Mouse (Mus musculus) embryonic facial prominence, embryonic 11.5 days (tissue): ENCODE results near the gene Frat1. TPM values are rescaled to one million over a fixed set of nuclear protein-coding genes. Genes with fewer than 3 reads are reported as not detected.

Experiments used
- ATAC-seq: fragments of 200-750 bp; cut with Nextera tagmentation; replicated peaks from 2 replicates; pipeline ENCODE4 v1.8.0; 2017; ENCODE audit warnings: low read depth; ENCODE audit not compliant: insufficient number of reproducible peaks, low FRiP score, low TSS enrichment
- DNase-seq: peaks from one replicate; pipeline ENCODE4 v3.0.0-alpha.2; 2015; ENCODE audit warnings: low spot score
- H3K27ac ChIP-seq: fragments of 300-500 bp; sonication (generic); replicated peaks from 2 replicates; pipeline ENCODE4 v1.5.1; 2014; ENCODE audit warnings: mild to moderate bottlenecking, low read depth, low read length, control low read depth
- H3K27me3 ChIP-seq: fragments of 300-500 bp; sonication (generic); 2 replicates; pipeline ENCODE4 v1.6.1; 2014; ENCODE audit warnings: mild to moderate bottlenecking, low read length, moderate library complexity, mixed read lengths; ENCODE audit not compliant: control insufficient read depth, insufficient read depth
- H3K36me3 ChIP-seq: fragments of 300-500 bp; sonication (generic); replicated peaks from 2 replicates; pipeline ENCODE4 v1.6.1; 2014; ENCODE audit warnings: low read depth, mild to moderate bottlenecking, low read length, moderate library complexity, mixed read lengths; ENCODE audit not compliant: control insufficient read depth, insufficient read depth
- H3K4me1 ChIP-seq: fragments of 300-500 bp; sonication (generic); 2 replicates; pipeline ENCODE4 v1.6.1; 2014; ENCODE audit warnings: low read length, mixed read lengths; ENCODE audit not compliant: control insufficient read depth, insufficient read depth
- H3K4me2 ChIP-seq: fragments of 300-500 bp; sonication (generic); 2 replicates; pipeline ENCODE4 v1.6.1; 2014; ENCODE audit warnings: low read depth, mild to moderate bottlenecking, control low read depth, low read length, moderate library complexity
- H3K4me3 ChIP-seq: fragments of 300-500 bp; sonication (generic); 2 replicates; pipeline ENCODE4 v1.5.1; 2014; ENCODE audit warnings: low read depth, low read length, control low read depth
- H3K9ac ChIP-seq: fragments of 300-500 bp; sonication (generic); replicated peaks from 2 replicates; pipeline ENCODE4 v1.6.1; 2014; ENCODE audit warnings: mild to moderate bottlenecking, control low read depth, low read length
- H3K9me3 ChIP-seq: fragments of 300-500 bp; sonication (generic); replicated peaks from 2 replicates; pipeline ENCODE4 v1.6.1; 2016; ENCODE audit warnings: mild to moderate bottlenecking, low read length, inconsistent platforms, mixed read lengths; ENCODE audit not compliant: control insufficient read depth
- WGBS: fragments of 180-500 bp; shearing (Covaris S2); extraction: QIAGEN DNeasy Blood & Tissue Kit; methylation state at CpG from one replicate; pipeline ENCODE4 v1.1.7; 2014; 5-methylcytosine and 5-hydroxymethylcytosine counted together
- polyA plus RNA-seq: library from polyadenylated mRNA; unstranded; fragments of >200 nt; fragmentation: Nextera tagmentation; extraction: Ambion mirVana; gene quantifications from 2 replicates; pipeline ENCODE4 v1.2.1, GENCODE M21; 2014

The Frat1 gene
- polyA plus RNA-seq, 1 experiment from 2014 or later: 7.9 TPM

DNA sequence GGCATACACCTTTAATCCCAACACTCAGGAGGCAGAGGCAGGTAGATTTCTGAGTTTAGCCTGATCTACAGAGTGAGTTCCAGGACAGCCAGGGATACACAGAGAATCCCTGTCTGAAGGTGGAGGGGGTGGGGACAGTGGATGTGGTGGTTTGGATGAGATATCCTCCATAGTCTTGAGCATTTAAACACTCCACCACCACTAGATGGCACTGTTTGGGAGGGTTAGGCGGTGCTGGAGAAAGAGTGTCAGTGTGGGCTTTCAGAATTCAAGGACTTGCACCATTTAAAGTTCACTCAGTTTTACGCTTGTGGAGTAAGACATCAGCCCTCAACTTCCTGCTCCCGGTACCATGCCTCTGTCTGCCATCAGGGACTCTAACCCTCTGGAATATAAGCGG, 23.9 kb upstream of the Frat1 start:
- no peaks in the 10 kb centered on the region for H3K27me3 ChIP-seq
- no peaks in the 10 kb centered on the region for H3K36me3 ChIP-seq
- H3K4me1 ChIP-seq: no peaks in the 10 kb centered on the region
- H3K27ac ChIP-seq: no peak overlapping the region
- ATAC-seq: no peak
- H3K4me2 ChIP-seq: no peak overlapping the region
- no peak for DNase-seq
- no peaks in the 10 kb centered on the region for H3K9me3 ChIP-seq
- no peak overlapping the region for H3K4me3 ChIP-seq
- H3K9ac ChIP-seq: no peak overlapping the region
- 93% methylated on average over 4 of the region's 4 CpGs for WGBS

DNA sequence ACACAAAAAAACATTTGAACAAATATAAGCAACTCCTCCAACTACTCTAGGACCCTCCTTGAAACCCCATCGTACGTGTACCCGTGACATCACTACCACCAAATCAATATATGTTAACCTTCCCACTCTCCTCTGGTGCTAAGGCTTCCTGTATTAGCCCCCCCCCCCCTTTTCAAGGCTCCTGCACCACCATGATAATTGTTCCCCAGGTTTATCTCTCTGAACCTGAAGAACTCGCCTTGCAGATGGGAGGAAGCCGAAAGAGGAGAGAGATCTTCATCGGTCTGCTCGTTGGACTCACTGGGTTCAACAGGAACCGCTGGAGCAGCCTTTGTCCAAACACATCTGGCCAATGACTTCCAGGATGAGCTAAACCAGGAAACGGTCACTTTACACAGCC, 22.3 kb upstream of the Frat1 start:
- Histone ChIP-seq H3K9me3 (no peaks in the 10 kb centered on the region), H3K9ac (no peak overlapping the region), H3K27ac (no peak overlapping the region), H3K36me3 (no peaks in the 10 kb centered on the region), H3K4me3 (no peak overlapping the region), H3K27me3 (no peaks in the 10 kb centered on the region), H3K4me2 (no peak overlapping the region), H3K4me1 (no peaks in the 10 kb centered on the region)
- no peak for DNase-seq
- 88% methylated on average over 9 of the region's 9 CpGs for WGBS
- no peak for ATAC-seq

DNA sequence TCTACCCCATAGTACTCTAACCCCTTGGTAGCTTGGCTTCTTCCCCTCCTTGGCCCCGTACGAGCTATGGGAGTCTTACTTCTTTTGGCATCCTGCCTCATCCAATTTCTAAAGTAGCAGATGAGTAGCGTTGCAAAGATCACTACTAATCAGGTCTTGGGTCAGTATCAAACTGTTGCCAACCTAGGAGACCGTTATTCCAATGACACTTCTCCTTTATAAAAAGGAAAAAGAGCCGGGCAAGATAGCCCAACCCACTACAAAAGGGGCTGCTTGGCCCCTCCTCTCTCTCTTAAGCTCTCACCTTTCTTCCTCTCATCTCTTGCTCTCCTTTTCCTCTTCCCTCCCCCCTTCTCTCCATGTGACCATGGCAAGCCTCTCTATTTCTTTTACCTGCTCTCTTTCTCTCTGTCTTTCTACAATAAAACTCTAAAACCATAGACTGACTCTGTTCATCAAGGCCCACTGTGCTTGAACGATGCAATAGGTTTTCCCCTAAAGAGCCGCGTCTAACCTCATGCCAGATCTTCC, 21.6 kb upstream of the Frat1 start:
- Histone ChIP-seq H3K36me3 (no peaks in the 10 kb centered on the region), H3K9ac (no peak overlapping the region), H3K4me3 (no peak overlapping the region), H3K4me1 (no peaks in the 10 kb centered on the region), H3K4me2 (no peak overlapping the region), H3K9me3 (no peaks in the 10 kb centered on the region), H3K27me3 (no peaks in the 10 kb centered on the region), H3K27ac (no peak overlapping the region)
- DNase-seq (no peak), ATAC-seq (no peak)
- 82% methylated on average over 8 of the region's 8 CpGs for WGBS

DNA sequence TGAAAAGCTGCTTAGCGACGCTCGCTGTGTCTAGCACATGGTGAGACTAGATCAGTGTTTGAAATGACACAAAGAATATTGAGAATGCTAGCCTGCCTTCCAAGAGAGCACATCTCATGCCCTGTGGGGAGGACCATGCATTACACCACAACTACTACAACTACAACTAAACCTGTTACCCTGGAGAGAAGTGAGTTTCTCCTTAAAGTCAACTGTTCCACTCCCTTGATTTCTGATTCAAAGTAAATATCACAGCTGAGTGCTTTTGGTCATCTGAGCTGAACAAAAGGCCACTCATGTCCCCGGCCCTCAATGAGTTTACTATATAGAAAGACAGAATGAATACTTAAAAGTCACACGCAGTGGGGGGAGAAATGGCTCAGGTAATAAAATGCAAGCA, 19.7 kb upstream of the Frat1 start:
- H3K27me3 ChIP-seq: no peaks in the 10 kb centered on the region
- no peak overlapping the region for H3K4me3 ChIP-seq
- no peak overlapping the region for H3K9ac ChIP-seq
- no peak for ATAC-seq
- H3K36me3 ChIP-seq: no peaks in the 10 kb centered on the region
- H3K27ac ChIP-seq: no peak overlapping the region
- 86% methylated on average over 5 of the region's 5 CpGs for WGBS
- no peak for DNase-seq
- no peak overlapping the region for H3K4me2 ChIP-seq
- no peaks in the 10 kb centered on the region for H3K4me1 ChIP-seq
- no peaks in the 10 kb centered on the region for H3K9me3 ChIP-seq

DNA sequence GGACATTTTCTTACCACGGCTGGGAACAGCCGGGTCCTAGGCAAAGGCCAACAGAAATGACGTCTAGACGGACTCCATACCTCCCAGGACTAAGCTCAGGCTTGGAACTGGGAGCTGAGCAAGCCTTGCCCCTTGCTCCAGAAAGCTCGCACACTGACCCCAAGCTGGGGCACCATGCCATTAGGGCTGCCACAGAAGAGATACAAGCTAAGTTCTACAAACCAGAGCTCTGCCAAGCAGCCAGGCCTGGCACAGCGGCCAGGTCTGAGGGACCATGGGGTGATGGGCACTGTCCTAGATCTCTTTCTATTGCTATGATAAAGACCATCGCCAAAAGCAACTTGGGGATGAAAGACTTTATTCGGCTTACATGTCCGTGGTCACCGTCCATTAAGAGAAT, 17.2 kb upstream of the Frat1 start:
- Histone ChIP-seq H3K4me3 (no peak overlapping the region), H3K27ac (no peak overlapping the region), H3K4me1 (peaks cover 3% of the 10 kb centered on the region; the same call in 1 of the 2 replicates), H3K9ac (no peak overlapping the region), H3K9me3 (no peaks in the 10 kb centered on the region), H3K4me2 (no peak overlapping the region), H3K27me3 (no peaks in the 10 kb centered on the region), H3K36me3 (no peaks in the 10 kb centered on the region)
- no peak for ATAC-seq
- DNase-seq: no peak
- 93% methylated on average over 10 of the region's 10 CpGs for WGBS

DNA sequence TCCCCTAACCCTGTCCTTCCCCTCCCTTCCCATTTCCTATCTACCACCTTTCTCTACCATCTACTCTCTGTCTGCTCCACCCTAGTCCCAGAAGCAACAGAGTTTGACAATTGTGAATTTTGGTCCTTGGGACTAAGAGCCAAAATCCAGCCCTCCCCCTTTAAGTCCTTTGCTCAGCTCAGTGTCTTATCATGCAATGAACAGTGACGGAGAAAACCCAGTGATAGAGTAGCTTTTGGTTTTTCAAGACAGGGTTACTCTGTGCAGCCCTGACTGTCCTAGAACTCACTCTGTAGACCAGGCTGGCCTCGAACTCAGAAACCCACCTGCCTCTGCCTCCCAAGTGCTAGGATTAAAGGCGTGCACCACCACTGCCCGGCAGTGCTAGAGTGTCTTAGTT, 16.4 kb upstream of the Frat1 start:
- Histone ChIP-seq H3K27ac (no peak overlapping the region), H3K9ac (no peak overlapping the region), H3K9me3 (no peaks in the 10 kb centered on the region), H3K4me2 (no peak overlapping the region), H3K4me3 (no peak overlapping the region), H3K27me3 (no peaks in the 10 kb centered on the region), H3K36me3 (no peaks in the 10 kb centered on the region), H3K4me1 (peaks cover 3% of the 10 kb centered on the region; the same call in 1 of the 2 replicates)
- DNase-seq (no peak), ATAC-seq (no peak)
- 87% methylated on average over 4 of the region's 4 CpGs for WGBS

DNA sequence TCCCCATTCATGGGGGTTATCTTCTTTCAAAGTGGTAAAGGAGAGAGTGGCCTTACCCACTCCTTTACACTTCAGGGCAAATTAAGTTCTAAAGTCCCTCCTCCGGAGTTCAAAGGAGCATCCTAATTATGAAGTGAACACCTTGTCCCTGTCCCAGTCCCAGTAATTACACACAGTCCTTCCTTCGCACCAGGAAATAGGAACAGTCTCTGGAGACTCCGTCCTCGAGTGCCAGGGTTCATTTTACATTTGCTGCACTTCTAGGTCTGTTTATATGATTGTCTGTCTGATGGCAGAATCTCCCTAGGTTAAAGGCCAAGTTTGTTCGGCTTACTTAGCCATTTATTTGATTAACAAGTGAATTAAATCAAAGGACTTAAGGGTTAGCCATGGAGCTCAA, 13.4 kb upstream of the Frat1 start:
- no peak overlapping the region for H3K4me3 ChIP-seq
- ATAC-seq (no peak), DNase-seq (no peak)
- peaks cover 3% of the 10 kb centered on the region; the same call in 1 of the 2 replicates for H3K4me1 ChIP-seq
- H3K4me2 ChIP-seq: no peak overlapping the region
- H3K27ac ChIP-seq: no peak overlapping the region
- H3K36me3 ChIP-seq: no peaks in the 10 kb centered on the region
- H3K9me3 ChIP-seq: no peaks in the 10 kb centered on the region
- 50% methylated on average over 5 of the region's 5 CpGs for WGBS
- H3K27me3 ChIP-seq: no peaks in the 10 kb centered on the region
- no peak overlapping the region for H3K9ac ChIP-seq

DNA sequence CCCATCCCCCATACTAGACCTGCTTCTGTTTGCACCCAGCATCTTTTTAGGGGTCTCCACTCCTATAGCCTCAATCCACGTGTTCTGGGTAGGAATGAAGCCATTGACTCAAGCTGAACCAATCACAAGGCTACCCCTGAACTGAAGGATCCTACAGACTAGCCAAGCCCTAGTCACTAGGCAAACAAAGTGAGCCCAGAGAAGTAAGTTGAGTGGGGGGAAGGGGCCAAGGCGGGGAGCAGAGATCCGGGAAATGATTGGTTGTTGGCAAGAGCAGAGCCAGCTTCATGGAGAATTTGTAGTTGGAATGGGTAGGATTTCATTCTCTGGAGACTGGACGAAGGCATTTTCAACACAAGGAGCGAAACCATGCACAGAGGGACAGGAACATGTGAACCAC, 12.9 kb upstream of the Frat1 start:
- H3K4me3 ChIP-seq: no peak overlapping the region
- H3K36me3 ChIP-seq: no peaks in the 10 kb centered on the region
- peak; percentile 68 for DNase-seq
- H3K9ac ChIP-seq: no peak overlapping the region
- no peaks in the 10 kb centered on the region for H3K27me3 ChIP-seq
- 39% methylated on average over 5 of the region's 5 CpGs for WGBS
- H3K27ac ChIP-seq: peak overlapping the region; percentile 47
- peaks cover 3% of the 10 kb centered on the region; the same call in 1 of the 2 replicates for H3K4me1 ChIP-seq
- H3K4me2 ChIP-seq: no peak overlapping the region; the same call in 1 of the 2 replicates
- no peaks in the 10 kb centered on the region for H3K9me3 ChIP-seq
- ATAC-seq: peak; percentile 85
